Mouse (Mus musculus) megakaryocyte, embryonic 14.5 days (primary cell): ENCODE data around the gene Anp32e.

ENCODE experiments used
- FLI1 ChIP-seq: IDR thresholded peaks from 2 replicates; pipeline ENCODE4 v1.6.1; 2012; ENCODE audit warnings: low read length, inconsistent platforms, mixed read lengths
- GATA1 ChIP-seq: IDR thresholded peaks from 3 replicates; pipeline ENCODE4 v1.6.1; 2012; ENCODE audit warnings: mixed read lengths, low read length, inconsistent platforms, borderline replicate concordance

GRCm38 (mm10) chr3:95892066-95893052 is 36.7 kb upstream of the Anp32e start:
- TF ChIP-seq GATA1: no peak
- TF ChIP-seq FLI1: no peak
